Mouse (Mus musculus): ENCODE measurements around the gene Edn2.
A peak's percentile ranks its signal among the peaks of the same experiment; 100 is the strongest.

The Edn2 gene

DNA sequence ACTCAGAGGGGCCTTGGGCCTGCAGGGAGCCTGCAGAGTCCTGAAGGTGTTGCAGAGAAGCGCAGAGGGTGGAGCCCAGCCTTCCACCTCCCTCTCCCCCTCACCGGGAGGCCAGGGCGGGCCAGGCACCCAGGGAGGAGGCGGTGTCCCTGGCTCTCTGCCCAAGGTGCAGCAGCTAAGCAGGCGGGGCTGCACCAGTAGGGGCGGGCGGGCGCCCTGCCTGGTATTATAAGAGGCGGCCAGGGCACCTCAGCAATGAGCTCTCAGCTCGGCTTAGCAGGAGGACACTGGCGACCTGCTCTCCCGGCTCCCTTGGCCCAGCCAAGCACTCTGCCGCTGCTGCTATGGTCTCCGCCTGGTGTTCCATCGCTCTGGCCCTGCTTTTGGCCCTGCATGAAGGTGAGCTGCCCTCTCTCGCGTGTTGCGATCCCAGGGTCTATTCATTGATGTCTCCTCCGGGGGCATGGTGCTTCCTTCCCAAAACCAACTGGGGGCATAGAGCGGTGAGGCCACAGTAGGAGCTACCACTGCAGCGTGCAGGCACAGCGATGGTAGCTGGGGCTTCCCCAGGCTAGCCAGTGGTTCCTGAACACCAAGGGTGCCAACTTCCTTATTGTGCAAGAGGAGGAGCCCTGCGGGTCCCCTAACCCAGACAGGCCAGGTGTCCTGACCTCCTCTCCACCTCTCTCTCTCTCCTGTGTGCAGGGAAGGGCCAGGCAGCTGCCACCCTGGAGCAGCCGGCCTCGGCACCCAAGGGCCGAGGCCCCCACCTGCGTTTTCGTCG, at the start of gene Edn2:
Gene Edn2, plus strand, starts transcription at position 41 of the 784 bp plus-strand sequence.
- DNase-seq (ENCODE audit: low read depth, low spot score): no peak

DNA sequence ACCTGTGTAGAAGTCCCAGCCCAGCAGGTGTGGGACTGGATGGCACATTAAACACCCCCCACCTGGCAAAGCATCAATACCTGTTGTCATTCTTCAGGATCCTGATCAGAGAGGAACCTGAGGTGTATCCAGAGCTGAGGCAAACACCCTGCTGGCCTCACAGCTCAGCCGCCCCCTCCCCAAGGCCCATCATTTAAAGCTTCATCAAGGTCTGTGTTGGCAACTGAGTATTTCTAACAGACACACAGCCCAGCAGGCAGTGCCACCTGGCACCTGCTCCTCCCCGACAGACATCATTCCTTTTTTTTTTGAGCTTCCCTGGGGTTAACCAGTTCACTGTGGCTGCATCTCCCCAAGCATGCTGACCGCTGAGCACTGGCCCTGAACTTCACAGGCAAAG, 45.5 kb upstream of the Edn2 start:
- DNase-seq (ENCODE audit: low read depth, low spot score): no peak

DNA sequence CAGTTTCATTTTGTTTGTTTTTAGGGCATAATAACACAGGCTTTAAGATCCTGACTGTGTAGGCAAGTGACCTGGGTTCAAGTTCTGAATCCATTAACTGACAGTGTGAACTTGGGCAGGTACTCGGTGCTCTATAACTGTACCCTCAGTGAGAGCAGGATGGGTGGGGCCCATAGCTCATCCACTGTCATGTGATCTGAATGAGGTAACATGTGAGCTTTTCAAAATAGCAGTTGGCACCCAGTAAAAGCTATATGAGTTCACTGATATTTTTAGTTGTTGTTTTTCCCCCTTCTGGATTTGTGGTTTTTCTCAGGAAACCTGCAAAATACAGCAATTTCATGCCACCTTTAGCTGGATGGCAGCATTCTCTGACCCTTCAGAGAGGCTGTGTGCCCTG, 44.7 kb upstream of the Edn2 start:
- no peak for DNase-seq (ENCODE audit: low read depth, low spot score)

DNA sequence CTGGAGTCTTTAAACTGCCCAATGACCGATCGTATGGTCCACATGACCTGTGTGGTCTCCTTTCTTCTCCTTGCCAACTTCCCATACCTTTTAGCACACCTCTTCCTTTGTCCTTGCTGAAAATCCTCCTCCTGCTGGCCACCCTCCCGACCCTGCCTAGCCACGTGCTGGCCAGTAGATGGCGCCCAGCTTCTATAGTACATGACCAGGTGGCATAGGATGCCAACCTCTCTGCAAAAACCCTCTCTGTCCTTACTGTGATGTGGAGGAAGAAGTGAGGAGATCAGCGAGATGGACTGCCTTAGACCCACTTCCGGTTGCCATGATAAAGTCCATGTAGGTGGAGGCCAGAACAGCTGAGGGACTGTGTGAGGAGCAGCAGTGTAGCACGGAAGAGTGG, 40.7 kb upstream of the Edn2 start:
- DNase-seq (ENCODE audit: low read depth, low spot score): peak; percentile 20

DNA sequence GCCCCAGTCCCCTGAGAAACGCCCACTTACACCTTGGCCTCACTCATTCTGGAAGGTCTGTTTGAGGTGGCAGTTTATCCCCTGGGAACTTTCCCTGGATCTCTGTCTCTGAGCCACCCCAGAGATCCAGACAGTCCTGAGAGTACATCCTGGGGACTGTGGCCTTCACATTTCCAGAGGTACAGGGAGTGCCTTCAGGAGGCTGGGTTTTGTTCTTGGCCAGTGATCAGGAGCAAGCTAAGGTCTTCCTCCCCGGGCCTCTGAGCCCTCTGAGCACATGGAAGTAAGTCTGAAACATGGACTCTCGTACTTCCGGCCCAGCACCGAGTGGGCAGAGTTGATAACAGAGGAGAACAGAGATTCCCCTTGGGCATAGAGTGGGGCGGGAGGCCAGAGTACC, 36.4 kb upstream of the Edn2 start:
- no peak for DNase-seq (ENCODE audit: low read depth, low spot score)

DNA sequence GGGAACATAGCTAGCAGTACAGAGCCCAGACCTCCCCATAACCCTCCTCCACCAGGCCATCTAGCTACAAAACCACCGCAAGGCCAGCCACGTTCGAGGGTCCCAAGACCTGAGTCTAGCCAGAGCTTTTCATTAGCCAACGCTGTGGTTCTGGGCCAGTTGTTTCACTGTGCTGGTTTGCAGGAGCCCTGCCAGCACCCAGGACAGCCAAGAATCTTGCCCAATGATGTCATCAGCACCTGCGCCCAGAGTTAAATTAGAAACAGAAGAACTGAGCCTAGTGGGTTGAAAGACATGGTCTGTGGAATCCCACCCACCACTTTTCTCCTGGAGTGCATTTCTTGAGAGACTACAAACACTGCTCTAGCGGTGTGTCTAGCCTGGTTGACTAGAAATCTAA, 35.0 kb upstream of the Edn2 start:
- DNase-seq (ENCODE audit: low read depth, low spot score): no peak

DNA sequence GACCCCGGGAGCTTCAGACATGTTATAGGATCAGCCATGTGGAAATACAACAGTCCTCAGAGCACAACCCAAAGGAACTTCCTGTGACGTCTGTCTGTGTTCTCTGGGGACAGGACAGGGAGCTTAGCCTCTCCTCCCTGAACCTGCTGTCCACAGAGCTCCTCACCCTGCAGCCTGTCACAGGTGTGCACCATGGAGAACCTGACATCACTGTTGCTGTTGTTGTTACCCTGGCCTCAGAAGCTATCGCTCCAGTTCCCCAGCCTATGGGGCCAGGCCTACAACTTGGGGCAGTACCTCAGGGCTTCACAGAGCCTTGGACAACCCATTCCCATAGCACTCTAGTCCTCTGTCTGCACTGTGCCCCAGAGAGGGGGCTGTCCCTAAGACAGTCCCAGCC, 33.7 kb upstream of the Edn2 start:
- DNase-seq (ENCODE audit: low read depth, low spot score): no peak

GRCm38 (mm10) chr4:120128033-120128432, 33.0 kb upstream of the Edn2 start:
- no peak for DNase-seq (ENCODE audit: low read depth, low spot score)

DNA sequence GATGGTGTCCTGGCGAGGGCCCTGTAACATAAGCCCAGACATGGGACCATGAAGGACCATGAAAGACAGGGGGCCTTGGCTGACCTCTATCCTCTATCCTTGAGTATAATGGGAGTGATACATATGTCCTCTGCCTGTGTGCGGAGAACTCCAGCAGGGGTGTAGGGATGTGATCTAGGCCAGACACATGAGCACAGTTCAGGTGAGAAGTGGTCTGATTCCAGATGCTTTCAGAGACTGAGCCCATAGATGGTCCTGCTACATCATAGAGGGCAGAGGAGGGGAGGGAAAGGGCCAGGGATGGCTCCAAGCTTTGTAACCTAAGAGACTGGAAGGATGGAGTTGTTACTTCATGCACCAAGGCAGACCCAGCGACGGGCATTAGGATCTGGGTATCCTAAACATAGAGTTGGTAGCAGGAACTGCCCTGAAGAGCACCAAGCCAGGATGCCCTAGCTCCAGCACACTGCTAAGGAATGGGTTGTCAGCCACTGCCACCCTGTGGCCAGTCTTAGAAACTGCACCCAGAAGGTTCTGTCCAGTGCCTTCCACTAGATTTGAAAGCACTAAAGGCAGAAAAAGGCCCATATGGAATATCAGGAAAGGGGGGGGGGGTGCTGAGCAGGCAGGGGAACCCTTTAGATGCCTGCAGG, 31.6 kb upstream of the Edn2 start:
- DNase-seq (ENCODE audit: low read depth, low spot score): peak; percentile 35

DNA sequence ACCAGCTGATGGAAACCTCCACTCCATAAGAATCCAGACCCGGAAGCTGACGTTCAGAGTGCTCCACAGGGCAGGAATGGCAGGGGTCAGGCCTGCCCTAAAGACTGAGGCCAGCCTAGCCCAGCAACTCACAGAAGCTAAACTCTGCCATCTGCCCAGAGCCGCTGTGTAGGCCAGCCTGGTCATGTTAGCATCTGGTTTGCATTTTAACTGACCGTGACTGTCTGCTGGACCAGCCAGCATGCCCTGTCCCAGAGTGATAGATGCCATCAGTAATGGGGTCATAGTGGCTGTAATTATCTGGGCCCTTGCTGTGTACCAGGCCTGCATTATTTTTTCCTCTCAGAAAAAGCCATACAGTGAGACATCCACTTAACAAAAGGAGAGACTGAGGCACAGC, 30.1 kb upstream of the Edn2 start:
- no peak for DNase-seq (ENCODE audit: low read depth, low spot score)

- DNase-seq (ENCODE audit: low read depth, low spot score): no peak
These were observed 29.4 kb upstream of the Edn2 start for GRCm38 (mm10) chr4:120131441-120132220.

DNA sequence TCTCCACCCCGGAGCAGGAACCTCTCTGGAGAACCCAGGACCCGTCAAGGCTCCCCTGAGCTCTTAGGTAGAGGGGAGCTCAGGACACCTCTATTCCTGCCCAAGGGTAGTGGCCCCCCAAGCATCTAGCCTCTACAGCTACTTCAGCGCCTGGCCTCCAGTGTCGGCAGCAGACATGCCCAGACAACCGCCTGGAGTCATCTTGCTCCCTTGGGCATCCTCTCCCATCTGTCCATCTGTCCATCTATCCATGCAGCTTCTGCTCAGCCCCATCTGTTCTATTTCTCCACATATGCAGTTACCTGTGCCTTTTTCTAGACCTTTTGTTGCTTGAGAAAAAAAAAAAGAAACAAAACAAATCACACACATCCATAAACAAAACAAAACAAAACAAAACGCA, 26.8 kb upstream of the Edn2 start:
- no peak for DNase-seq (ENCODE audit: low read depth, low spot score)

DNA sequence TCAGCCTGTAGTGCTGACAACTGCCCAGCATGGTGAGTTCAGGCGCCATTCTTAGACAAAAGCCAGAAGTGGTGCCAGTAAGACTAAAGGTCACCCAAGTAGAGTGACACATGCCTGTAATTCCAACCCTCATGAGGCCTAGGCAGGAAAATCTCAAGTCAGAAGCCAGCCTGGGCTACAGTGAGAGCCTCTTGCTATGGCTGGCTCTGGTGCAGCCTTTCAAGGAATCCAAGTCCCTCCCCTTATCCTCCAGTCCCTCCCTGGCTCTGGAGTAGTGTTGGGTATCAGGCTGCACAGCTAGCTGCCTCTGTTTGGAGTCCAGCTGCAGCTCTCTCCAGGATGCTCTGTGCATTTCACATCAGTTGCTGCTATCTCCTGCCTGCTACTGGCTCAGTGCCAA, 19.2 kb upstream of the Edn2 start:
- DNase-seq (ENCODE audit: low read depth, low spot score): no peak

GRCm38 (mm10) chr4:120142905-120143304, 18.1 kb upstream of the Edn2 start:
- no peak for DNase-seq (ENCODE audit: low read depth, low spot score)

DNA sequence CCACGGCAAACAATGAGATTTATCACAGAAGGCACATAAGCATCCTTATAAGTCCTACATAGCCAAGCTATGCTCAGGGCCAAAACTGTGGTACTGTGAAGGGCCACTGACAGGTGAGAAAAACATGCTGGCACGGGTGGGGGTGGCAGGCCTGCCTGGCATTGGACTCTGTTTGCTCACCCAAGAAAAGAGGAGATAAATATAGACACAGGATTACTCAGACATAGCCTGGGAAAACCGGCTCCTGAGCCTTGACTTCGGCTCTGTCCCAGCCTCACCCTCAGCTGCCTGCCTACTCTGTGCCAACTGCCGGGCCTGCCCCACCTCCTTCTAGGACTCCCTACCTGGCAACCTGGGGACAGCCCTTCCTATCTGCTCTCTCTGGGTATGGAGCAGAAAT, 16.7 kb upstream of the Edn2 start:
- DNase-seq (ENCODE audit: low read depth, low spot score): no peak

GRCm38 (mm10) chr4:120145931-120146330, 15.1 kb upstream of the Edn2 start:
- no peak for DNase-seq (ENCODE audit: low read depth, low spot score)

GRCm38 (mm10) chr4:120148291-120149141, 12.5 kb upstream of the Edn2 start:
- DNase-seq (ENCODE audit: low read depth, low spot score): peak; percentile 60

- peak; percentile 20 for DNase-seq (ENCODE audit: low read depth, low spot score)
These were observed 11.9 kb upstream of the Edn2 start for GRCm38 (mm10) chr4:120149142-120149524.

- no peak for DNase-seq (ENCODE audit: low read depth, low spot score)
These were observed 10.6 kb upstream of the Edn2 start for GRCm38 (mm10) chr4:120150345-120150920.

- DNase-seq (ENCODE audit: low read depth, low spot score): no peak
These were observed 9.1 kb upstream of the Edn2 start for GRCm38 (mm10) chr4:120151906-120152305.

GRCm38 (mm10) chr4:120152648-120153047, 8.4 kb upstream of the Edn2 start:
- no peak for DNase-seq (ENCODE audit: low read depth, low spot score)

All from embryo, embryonic 11.5 days (tissue).